ENCODE assay signal across 33 mouse cellular contexts in genomic region chr7:119764377-119764776, GRCm38 (mm10). TPM values are rescaled to one million over a fixed set of nuclear protein-coding genes. Genes with fewer than 3 reads are reported as not detected.
"Had no signal": no experiment of that assay in that cellular context is flagged by ENCODE, and none has a peak within 500 bp of the region (broad histone marks: within the 10 kb centered on the region; RNA-seq: fewer than 3 reads in every experiment).

No protein-coding gene starts in this region.

- ATAC-seq: hindbrain, embryonic 16.5 days; inflammation-experienced regulatory T-cells, adult 6 months had no signal

- H3K4me2 ChIP-seq: heart, embryonic 12.5 days; hindbrain, embryonic 12.5 days; hindbrain, embryonic 14.5 days; kidney, embryonic 15.5 days; limb, embryonic 12.5 days; liver, embryonic 11.5 days; liver, embryonic 13.5 days; liver, embryonic 15.5 days had no signal

- H3K4me1 ChIP-seq: heart, embryonic 10.5 days; heart, embryonic 12.5 days; hindbrain, embryonic 10.5 days; hindbrain, embryonic 12.5 days; kidney, embryonic 15.5 days; limb, embryonic 10.5 days; limb, embryonic 12.5 days; liver, embryonic 13.5 days; liver, embryonic 15.5 days had no signal

- H3K36me3 ChIP-seq: heart, embryonic 10.5 days; heart, embryonic 12.5 days; hindbrain, embryonic 10.5 days; hindbrain, embryonic 12.5 days; kidney, embryonic 15.5 days; limb, embryonic 10.5 days; limb, embryonic 12.5 days; liver, embryonic 13.5 days; liver, embryonic 15.5 days had no signal

- H3K4me3 ChIP-seq: gastrocnemius, adult 2 months; heart, embryonic 10.5 days; heart, embryonic 12.5 days; hindbrain, embryonic 10.5 days; hindbrain, embryonic 12.5 days; kidney, embryonic 15.5 days; layer of hippocampus, adult 2 months; left cerebral cortex, adult 2 months; limb, embryonic 10.5 days; limb, embryonic 12.5 days; liver, embryonic 13.5 days; liver, embryonic 15.5 days had no signal

- DNase-seq: gastrocnemius, adult 2 months; gastrocnemius, postnatal 10 days; gastrocnemius, postnatal 25 days; heart, adult 18-20 months; heart, postnatal 10 days; heart, postnatal 4 days; kidney, adult 2 months; kidney, adult 9 months; kidney, postnatal 10 days; kidney, postnatal 25 days; kidney, postnatal 4 days; liver; liver, embryonic 13.5 days had no signal

- H3K9ac ChIP-seq: heart, embryonic 12.5 days; hindbrain, embryonic 12.5 days; hindbrain, embryonic 14.5 days; kidney, embryonic 15.5 days; limb, embryonic 12.5 days; liver, embryonic 13.5 days; liver, embryonic 15.5 days had no signal

- H3K9me3 ChIP-seq: heart, embryonic 10.5 days; hindbrain, embryonic 10.5 days; hindbrain, embryonic 12.5 days; kidney, embryonic 15.5 days; limb, embryonic 10.5 days; limb, embryonic 12.5 days; liver, embryonic 13.5 days; liver, embryonic 15.5 days had no signal

- H3K27ac ChIP-seq: gastrocnemius, adult 2 months; heart, embryonic 10.5 days; hindbrain, embryonic 10.5 days; hindbrain, embryonic 12.5 days; hindbrain, embryonic 14.5 days; kidney, embryonic 15.5 days; layer of hippocampus, adult 2 months; left cerebral cortex, adult 2 months; limb, embryonic 10.5 days; limb, embryonic 12.5 days; liver, embryonic 13.5 days; liver, embryonic 15.5 days had no signal

- H3K27me3 ChIP-seq: heart, embryonic 12.5 days; hindbrain, embryonic 12.5 days; kidney, embryonic 15.5 days; limb, embryonic 12.5 days; liver, embryonic 13.5 days; liver, embryonic 15.5 days had no signal

RNA-seq across cellular contexts. Expression of gene Acsm3, which starts 3.7 kb away (rescaled TPM):
- total RNA-seq: gastrocnemius, postnatal 4 days; granulocyte monocyte progenitor cell, adult 5-6 weeks; layer of hippocampus, postnatal 10 days; layer of hippocampus, postnatal 25 days; left cerebral cortex, adult 2 months; left cerebral cortex, postnatal 14 days; left cerebral cortex, postnatal 36 days had no signal
- polyA plus RNA-seq: hindbrain, embryonic 14.5 days; hindbrain, embryonic 16.5 days; inflammation-experienced regulatory T-cells, adult 6 months had no signal
